ENCODE assay signal across 9 mouse cellular contexts in the genomic region with DNA sequence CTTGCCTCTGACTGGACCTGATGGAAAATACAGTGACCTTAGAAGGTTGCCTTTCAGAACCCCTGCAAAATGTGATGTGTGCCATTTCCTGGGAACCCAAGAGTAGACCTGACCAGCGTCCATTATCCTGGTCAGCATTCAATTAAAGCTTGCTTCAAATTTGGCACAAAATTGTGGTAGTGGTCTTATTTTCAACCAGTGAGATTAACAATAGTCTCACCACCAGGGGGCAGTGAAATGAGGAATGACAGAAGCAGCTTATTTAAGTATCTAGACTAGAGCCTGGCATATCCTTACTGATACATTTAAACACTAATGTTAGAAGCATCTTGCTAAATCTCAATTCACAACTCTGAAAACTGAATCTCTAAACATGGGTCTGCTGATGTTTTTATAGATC. TPM values are rescaled to one million over a fixed set of nuclear protein-coding genes. Genes with fewer than 3 reads are reported as not detected.
A peak's percentile ranks its signal among the peaks of the same experiment; 100 is the strongest.
DNase-seq lines count a peak whose midpoint lies in the region; ATAC-seq lines count a peak whose summit lies in the region.
"Had no signal": no experiment of that assay in that cellular context is flagged by ENCODE, and none has a peak within 500 bp of the region (broad histone marks: within the 10 kb centered on the region; RNA-seq: fewer than 3 reads in every experiment).

No protein-coding gene starts in this region.

- no peak overlapping the region for H3K9ac ChIP-seq in forebrain, embryonic 15.5 days (replicated peaks)

- 0 out of 2 replicates have a peak, but pooled peaks cover 2% of the 10 kb centered on the region for H3K4me1 ChIP-seq in forebrain, embryonic 15.5 days

- ATAC-seq in erythroblast, adult 5-6 weeks (replicated peaks; ENCODE audit: low FRiP score, poor library complexity, severe bottlenecking): no peak
- ATAC-seq in forebrain, embryonic 15.5 days (replicated peaks): no peak

- no peak overlapping the region for H3K4me3 ChIP-seq in forebrain, embryonic 15.5 days
- H3K4me3 ChIP-seq: myocyte had no signal

- H3K4me2 ChIP-seq in forebrain, embryonic 15.5 days (replicated peaks): no peak overlapping the region

- WGBS in forebrain, embryonic 15.5 days: 63% methylated on average over 1 of the region's 1 CpGs

- H3K36me3 ChIP-seq in forebrain, embryonic 15.5 days: no peaks in the 10 kb centered on the region

- no peaks in the 10 kb centered on the region for H3K27me3 ChIP-seq in forebrain, embryonic 15.5 days

- DNase-seq in adrenal gland, postnatal 10 days: peak; percentile 53
- no peak for DNase-seq in adrenal gland, adult 2 months
- peak; percentile 58 for DNase-seq in layer of hippocampus, adult 11-12 months (ENCODE audit: low spot score)
- DNase-seq in layer of hippocampus, adult 9-10 months (ENCODE audit: low spot score): no peak
- DNase-seq in B cell, adult 2 months: peak; percentile 52 to 54
- peak; percentile 52 for DNase-seq in forelimb bud, embryonic 11.5 days (ENCODE audit: low read depth, low spot score)

- H3K27ac ChIP-seq in forebrain, embryonic 15.5 days (replicated peaks): no peak overlapping the region

- H3K9me3 ChIP-seq in forebrain, embryonic 15.5 days: no peaks in the 10 kb centered on the region

RNA-seq across cellular contexts. Expression of gene Tmem252, which starts 31.6 kb away (rescaled TPM):
- under 1 TPM; 0.24 to 0.51 TPM for total RNA-seq in adrenal gland, postnatal 10 days (2021)
- total RNA-seq in adrenal gland, adult 2 months (2021): under 1 TPM; 0.14 to 0.17 TPM
- polyA plus RNA-seq in adrenal gland, adult 2 months (2012; rRNA removed): 0.13 and 0.18 TPM in 2 replicates
- not detected in 2 replicates for total RNA-seq in erythroblast, adult 5-6 weeks (2015; ENCODE audit: low replicate concordance)
- total RNA-seq in erythroblast, adult 5-6 weeks (2017; ENCODE audit: low replicate concordance): not detected in 2 replicates
- polyA plus RNA-seq in forebrain, embryonic 15.5 days (2015; fragmentation: Nextera tagmentation; extraction: Ambion mirVana): 0.87 and 1.4 TPM in 2 replicates

Comparison
In these comparisons a context has a peak if more than half of its experiments do, and no peak if none do; other contexts are left out.
1. DNase-seq: peak in adrenal gland, postnatal 10 days (single experiment), layer of hippocampus, adult 11-12 months (single experiment), B cell, adult 2 months (2 of 2) and forelimb bud, embryonic 11.5 days (single experiment); none in adrenal gland, adult 2 months (single experiment) and layer of hippocampus, adult 9-10 months (single experiment).